Mouse (Mus musculus) cerebellum, adult 8-10 months (tissue): ENCODE measurements at regions not wholly inside any gene's neighbourhood (a gene's known extent, or its start where the extent isn't known, plus 50 kb on each side); places are given as distances from the start of the nearest gene placed in this dataset.
"Not testable (repeated sequence)": the region's sequence is repeated elsewhere in the genome, so short reads cannot be mapped to it uniquely, and the experiment has no call there.

Source experiments
- DNase-seq: peaks from one replicate; pipeline ENCODE4 v3.0.0; 2022

DNA sequence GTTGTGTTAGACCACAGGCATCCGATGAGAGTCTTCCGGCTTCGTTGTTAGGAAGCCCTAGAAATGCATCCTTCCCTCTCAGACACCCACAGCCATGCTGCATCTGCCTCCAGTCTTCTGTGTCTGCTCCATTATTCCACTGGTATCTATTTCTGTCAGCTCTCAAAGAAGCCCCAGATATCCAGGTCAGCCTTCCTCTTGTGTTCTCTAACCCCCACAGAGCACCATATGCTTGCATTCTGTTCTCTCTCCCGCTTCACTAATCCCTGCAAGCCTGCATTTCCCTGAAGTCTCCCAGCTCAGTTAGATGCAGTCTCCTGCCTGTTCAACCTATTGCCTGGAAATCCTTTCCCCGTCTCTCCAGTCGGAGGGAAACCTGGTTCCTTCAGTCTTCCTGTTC, 53.6 kb upstream of the Wdfy3 start:
- DNase-seq, result peak; percentile 94

DNA sequence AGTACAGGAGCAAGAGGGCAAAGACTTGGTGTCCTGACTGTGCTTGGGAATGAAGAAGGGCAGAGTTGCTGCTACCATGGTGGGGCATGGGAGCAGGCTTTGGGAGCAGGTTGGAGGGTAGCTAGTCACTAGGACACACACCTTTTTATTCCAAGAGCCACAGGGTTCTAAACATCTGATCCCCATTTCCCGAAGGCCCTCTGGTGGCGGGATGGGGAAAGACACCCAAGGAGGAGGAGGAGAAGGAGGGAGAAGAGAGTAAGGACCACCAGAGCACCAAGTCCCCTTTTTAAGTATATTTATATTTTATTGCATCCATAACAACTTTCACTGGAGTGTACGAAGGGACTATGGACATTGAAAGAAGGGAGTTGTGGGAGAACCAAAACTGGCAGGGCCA, 57.0 kb upstream of the Wdfy3 start:
- DNase-seq, result peak; percentile 79

DNA sequence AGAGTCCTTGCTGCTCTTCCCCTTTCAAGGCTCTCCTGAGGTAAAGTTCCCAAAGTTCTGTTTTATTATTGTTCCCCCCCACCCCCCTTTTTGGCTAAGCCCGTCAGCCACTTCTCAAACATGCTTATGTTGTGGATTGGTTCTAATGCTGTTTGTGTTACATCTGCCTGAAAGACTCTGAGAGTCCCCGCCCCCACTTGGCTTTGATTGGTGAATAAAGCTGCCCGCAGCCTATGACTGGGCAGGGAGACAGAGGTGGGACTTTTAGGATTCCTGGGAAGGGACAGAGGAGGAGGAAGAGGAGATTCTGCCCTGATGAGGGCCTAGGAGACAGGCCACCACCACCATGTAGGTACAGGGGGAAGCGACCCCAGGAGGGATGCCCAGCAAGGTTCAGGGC, 78.3 kb upstream of the Wdfy3 start:
- no peak for DNase-seq

DNA sequence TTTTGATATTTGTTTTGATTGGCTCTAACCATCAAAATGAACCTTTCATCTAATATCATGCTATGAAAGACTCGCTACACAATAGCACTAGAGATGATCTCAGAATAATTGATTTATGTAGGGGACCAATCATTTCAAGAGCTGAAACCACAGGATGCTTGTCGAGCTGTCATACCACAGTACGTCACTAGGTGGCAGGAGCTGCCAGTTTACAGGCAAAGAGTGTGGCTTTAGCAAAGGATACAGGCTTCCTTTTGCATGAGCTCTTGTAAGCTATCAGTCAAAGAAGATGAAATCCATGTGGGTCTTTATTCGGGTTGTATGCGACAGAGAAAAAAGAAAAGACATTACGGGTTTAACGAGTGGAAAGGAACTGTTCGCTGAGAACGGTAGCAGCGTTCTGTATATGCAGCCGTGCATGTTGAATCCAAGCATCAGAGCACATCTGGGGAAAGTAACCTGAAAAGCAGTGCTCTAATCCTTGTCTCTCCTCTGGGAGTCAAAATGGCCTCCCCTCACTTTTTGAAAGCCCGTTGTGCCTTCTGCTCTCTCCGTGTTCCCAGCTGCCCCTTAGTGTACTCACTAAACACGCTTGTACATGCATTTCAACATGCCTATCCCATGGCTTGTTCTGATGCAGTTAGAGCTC, 79.9 kb upstream of the Wdfy3 start:
- peak; percentile 83 for DNase-seq

DNA sequence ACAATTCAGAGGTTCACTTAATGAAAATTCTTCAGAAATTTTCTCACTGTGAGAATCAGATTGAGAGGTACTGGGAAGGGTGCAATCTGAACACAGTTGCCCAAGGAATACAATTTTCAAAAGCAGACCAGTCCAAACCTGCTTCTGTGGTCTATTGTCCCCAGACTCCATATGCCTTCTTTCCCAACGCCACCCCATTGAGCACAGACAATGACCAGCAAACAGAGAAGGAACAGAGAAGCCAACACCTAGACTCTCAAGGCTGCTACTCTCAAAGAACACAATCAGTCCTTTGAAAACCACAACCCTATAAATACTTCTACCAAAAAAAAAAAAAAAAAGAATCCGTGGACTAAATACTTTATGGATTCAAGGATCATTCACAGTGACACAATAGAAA, 89.9 kb upstream of the Wdfy3 start:
- no peak for DNase-seq

DNA sequence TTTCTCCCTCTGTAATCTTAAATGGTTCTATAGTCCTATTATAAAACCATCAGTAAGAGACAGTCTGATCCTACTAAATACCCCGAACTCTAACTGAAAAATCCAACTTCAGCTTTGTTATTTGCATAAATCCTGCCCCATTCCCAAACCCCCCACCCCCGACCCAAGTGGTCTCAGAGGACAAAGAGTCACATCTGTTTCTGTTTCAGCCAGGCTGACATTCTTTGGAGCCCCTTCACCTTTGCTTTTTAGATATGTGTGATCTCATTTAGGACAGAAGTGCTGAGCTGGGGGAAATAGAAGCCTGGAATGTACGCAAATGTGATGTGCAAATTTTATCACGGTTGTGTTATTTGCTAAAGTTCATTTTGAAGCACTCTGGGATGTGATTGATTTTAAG, 98.3 kb upstream of the Wdfy3 start:
- no peak for DNase-seq

DNA sequence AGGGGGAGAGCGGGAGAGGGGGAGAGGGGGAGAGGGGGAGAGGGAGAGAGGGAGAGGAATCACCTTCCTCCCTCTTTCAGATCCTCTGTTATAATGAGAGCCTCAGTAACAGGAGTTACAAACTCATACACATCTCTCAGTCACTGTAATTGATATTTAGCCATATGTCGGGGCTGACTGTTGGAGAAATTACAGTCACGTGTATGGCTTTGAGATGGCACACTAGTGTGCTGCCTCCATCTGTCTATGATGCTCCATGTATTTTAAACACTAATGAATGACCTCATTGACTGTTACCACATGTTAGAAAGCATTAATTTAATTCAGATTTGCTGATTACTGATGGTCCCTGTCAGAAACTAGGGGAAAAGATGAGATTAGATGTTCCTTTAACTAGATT, 102.1 kb upstream of the Wdfy3 start:
- no peak for DNase-seq

DNA sequence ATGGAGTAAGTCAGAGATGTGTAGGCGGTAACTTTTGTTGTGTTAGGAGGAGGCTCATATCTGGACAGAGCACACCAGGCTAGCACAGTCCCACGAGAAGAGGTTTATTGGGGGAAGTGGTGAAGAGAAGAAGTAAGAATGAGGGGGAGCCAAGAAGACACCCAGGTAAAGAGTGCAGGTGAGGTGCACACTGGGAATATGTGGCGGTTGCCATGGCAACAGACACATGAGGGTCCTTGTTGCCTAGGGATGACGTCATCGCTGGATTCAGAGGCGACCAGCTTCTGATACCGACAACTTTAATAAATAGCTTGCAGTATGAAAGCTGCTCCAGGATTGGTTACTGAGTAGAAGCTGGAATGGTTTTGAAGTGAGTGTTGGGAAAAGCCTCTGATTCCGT, 110.5 kb upstream of the Wdfy3 start:
- no peak for DNase-seq

DNA sequence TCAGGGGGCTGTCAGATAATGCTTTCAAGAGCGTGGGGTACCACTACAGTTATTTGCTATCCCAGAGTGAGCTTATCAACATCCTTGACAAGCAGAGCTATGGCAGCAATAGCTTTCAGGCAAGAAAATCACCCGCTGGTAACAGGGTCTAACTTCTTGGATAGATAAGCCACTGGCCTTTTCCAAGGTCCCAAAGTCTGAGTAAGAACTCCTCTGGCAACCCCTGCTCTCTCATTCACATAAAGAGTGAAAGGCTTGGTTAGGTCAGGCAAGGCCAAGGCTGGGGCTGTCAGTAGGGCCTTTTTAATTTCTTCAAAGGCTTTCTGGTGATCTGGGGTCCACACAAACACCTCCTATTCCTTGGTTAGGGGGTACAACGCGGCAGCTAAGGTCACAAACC, 119.2 kb upstream of the Wdfy3 start:
- not testable (repeated sequence) for DNase-seq

DNA sequence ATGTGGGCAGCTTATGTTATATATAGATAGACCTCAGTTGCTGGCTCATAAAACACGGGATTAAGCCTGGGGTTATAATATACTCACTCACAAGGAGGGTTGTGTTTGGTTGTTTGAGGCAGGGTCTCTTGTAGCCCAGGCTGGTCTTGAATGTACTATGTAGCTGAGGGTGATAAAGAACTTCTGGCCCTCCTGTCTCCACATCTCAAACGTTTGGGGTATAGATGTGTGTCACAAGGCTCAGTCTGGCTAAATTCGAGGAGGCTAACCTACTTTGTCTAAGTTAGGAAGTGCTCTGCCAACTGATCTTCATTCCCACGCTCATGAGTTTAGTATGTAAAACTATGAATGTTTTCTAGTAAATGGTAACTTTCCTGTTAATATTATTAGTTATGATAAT, 136.7 kb upstream of the Wdfy3 start:
- no peak for DNase-seq

DNA sequence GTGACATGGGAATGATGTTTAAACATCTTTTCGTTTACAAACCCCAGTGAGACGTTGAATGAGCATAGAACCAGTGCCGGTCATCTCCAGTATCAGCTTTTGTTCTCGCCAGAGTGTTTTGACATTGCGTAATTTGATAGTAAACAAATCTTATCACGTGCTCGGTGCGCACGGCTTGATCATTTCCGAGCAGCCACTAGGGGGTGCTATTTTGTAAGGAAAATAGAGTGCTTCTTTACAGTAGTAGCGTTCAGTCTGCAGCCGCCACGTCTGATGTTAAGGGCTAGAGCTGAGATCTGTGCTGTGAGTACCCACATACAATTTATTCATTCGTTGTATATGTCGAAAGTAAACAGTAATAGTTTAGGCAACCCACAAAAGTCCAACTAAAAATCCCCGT, 137.2 kb upstream of the Wdfy3 start:
- peak; percentile 61 for DNase-seq

DNA sequence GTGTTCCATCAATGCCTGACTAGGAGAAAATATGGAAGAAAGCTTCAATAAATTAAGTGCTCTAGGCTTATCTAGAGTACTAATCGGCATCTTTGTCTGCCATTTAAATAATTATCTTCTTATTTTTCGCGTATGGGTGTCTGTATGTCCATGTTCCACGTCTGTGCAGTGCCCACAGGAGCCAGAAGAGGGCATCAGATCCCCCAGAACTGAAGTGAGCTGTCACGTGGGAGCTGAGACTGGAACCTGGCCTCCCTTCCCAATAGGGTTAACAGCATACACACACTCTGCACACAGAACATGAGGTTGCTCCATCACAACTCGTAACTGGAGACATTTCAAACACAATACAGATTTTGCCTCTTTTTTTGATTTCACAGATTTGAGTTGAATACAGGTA, 143.4 kb upstream of the Wdfy3 start:
- peak; percentile 11 for DNase-seq

DNA sequence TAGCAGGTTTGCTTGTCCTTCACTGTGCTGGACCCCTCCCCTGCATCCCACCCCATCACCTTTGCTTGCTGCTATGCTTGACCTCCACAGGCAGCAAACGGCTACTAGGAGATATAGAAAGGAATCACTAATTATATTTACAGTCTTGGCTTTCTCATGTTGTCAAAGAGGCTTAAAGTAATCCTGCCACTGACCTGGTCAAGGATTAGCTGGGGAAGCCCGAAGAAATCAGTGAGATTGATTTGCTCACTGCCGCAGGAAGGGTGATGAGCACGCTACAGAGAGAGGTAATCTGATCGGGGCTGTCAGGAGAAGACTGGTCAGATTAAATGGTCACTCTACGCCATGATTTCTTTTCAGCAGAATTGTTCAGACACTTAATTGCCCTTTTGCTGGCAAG, 157.4 kb upstream of the Wdfy3 start:
- no peak for DNase-seq

DNA sequence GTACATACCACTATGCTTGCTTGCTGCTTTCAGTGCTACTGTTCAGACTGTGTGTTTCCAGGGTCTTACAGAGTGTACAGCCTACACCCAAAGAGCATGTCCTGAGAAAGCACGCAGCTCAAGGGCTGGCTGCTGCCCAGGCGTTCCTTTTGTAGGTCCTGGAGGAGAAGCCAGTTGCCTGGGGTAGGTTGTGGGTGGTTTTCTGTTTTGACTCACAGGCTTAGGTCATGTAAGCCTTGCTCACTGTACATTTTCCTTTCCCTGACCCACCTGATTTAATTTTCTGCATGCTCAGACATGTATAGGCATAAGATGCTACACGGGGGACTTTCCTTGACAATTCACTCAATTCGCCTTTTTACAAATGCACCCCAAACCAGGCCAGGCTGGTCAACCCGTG, 172.9 kb upstream of the Wdfy3 start:
- no peak for DNase-seq

DNA sequence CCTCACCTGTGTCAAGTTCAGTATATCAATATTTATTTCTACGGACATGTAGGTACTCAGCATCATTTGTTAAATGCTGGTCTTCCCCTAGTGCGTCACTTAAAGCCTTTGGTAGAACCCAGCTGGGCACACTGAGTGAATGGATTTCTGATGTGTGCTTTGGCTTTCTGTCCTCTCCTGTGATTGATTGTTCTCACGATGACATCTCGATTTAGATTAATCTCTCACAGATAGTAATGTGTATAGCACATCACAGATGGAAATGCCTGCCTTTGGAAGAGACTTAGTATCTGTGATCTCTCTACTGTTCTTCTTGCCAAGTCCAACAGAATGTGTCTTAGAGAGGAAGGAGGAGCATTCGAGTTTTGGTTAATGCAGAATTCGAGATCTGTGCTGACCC, 175.0 kb upstream of the Wdfy3 start:
- no peak for DNase-seq

DNA sequence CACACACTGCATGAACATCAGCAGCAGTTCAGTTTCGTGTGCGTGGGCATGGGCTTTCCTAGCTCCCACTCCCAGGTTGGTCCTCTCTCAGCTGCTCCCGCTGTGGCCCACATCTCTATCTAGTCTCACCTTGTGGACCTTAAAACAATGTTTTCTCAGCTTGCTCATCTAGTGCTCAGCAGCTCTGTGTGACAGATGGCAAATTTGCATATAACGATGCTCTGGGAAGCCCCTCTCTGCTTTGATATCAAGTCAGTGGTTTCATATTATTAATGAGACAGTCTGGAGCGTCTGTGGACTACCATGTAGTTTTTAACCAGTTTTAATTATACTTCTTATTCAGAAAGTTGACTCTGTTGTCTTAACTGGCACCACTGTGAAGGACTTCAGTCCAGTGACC, 179.0 kb upstream of the Wdfy3 start:
- DNase-seq, result no peak

DNA sequence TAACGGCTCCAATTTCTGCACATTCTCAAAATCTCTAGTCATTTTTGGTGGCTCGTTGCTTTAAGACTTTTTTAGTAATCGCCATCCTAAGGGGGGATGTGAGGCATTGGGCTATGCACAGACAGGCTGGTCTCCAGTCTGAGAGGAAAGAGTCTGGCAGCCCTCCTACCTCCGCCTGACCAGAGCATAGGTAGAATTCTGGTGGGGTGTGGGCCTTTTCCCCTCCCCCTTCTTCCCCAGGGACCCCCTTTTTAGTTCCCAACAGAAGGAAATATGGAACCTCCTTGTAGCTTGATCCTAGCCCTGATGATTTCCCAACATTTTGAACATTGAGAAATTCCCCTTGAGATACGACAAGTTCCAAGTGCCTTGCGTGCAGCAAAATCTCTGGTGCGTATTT, 181.4 kb upstream of the Wdfy3 start:
- no peak for DNase-seq

DNA sequence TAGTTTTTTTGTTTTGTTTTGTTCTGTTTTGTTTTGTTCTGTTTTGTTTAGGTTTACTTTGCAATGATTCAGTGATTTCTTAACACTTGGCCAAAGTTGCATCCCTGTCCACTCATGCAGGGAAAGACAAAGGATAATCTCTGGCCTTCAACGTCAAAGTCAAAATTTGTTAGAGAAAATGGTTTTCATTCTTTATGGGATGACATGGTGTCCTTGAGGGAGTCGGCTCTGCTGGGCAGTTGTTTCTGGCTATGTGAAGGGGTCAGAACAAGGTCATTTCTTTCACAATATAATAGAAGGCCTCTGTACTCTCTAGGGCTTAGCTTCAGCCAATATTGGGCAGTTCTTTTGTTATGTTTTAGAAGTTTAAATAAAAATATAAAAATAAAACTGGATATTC, 184.1 kb upstream of the Wdfy3 start:
- DNase-seq, result no peak

DNA sequence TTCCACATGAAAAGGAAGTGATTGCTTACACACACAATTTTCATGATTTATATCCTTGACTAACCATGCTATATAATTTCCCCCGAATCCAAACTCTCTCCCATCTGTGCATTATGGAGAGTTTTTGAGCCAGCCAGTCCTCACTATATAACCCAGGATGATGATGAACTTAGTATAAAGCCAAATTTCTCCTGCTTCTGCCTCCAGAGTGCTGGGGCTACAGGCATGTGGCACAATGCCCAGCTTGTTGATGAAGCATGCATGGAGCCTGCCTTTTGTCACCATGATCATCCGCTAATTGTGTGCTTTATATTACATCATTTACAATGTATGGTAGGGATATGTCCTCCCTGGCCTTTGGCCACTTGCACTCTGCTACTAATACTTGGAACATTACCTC, 187.4 kb upstream of the Wdfy3 start:
- DNase-seq, result no peak

DNA sequence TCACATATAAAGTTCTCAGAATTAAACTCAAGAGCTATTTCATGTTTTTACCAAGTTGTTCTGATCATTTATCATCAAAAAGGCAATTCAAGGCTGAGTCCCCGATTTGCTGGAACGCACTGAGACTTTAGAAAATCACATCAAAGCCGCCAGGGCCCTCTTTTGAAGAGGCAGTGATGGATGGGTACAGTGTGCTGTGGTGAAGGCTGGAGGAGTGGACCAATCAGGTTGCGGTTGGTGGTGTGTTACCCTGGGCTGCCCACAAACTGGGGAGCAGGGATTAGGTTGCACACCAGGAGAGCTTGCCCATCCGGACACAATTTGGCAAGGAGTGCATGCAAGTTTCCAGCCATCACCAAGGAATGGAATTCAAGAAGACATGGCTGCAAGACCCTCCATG, 191.9 kb upstream of the Wdfy3 start:
- no peak for DNase-seq

DNA sequence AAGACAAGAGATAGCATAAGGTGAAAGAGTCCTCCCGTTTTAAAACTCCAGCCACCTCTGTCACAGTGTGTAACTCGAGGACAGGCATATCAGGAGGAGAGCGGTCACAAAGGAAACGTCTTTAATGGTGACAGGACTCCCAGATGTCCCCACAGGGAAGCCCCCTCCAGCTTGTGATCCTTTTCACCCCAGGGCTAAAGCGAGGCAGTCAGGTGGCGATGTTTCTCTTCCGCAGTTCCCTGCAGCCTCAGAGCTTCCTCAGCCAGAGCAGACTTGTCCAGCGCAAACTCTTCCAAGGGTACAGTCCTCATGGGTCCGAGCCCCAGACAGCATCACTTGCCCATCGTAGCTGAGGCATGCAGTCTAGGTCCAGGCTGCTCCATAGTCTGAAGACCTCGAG, 196.7 kb upstream of the Wdfy3 start:
- no peak for DNase-seq

DNA sequence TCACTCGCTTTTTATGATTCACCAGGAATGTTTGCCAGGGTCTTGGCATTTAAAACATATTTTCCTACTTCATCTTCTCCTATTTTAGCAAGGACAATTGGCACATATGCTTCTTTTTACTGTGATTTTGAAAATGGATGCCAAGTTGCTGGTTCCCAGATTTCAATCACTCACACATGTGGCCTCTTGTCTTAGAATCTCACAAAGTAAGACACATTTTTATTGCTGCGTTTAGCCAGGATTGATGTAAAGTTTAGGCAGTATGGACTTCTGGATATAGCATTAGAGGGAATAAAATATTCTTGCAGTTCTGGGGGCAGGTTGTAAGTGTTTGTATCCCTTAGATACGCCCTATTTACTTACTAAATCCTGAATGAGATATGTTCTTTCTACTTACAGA, 197.4 kb upstream of the Wdfy3 start:
- no peak for DNase-seq

DNA sequence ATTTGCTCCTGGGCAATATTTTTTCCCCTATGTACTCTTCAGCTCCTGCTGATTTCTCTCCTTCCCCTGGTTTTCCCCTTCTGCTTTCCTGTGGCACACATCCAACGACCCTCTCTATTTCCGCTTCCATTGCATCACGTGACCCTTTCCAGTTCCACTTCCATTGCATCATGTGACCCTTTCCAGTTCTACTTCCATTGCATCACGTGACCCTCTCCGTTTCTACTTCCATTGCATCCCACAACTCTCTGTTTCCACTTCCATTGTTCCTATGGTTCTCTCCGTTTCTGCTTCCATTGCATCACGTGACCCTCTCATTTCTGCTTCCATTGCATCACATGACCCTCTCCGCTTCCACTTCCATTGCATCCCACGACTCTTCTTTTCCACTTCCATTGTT, 199.5 kb upstream of the Wdfy3 start:
- no peak for DNase-seq

DNA sequence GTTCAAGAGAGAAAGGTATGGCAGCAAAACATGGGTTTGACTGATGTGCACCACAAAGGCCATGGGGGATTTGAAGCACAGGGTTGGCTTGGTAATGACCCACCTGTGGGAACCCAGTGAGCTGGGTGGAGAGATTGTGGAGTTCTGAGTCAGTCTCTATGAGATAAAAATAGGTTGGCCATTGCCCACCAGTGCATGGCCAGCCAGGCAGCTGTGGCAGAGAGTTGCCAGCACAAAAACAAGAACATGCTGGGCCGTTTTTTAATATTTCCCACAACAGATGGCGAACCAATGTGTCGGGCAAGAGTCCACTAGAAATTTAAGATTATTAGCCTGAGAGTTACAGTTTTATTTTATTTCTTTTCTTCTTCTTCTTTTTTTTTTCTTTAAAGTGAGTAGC, 205.6 kb upstream of the Arhgap24 start:
- DNase-seq, result no peak

DNA sequence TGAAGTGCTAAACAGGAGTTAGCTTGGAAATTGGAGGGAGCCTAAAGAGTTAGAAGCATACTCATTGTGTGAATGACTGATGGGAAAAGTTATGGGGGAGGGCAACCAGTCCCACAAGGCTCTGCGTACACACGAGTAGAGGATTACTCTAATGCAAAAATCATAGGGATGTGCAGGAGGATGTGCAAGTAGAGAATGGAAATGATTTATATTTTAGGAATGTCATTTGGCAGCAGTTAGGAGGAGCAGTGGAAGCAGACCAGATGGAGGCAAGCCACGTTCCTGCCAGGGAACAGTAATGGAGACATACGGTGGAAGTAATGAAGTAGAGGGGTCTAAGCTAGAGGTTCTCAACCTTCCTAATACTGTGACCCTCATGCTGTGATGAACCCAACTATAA, 194.1 kb upstream of the Arhgap24 start:
- DNase-seq, result no peak

DNA sequence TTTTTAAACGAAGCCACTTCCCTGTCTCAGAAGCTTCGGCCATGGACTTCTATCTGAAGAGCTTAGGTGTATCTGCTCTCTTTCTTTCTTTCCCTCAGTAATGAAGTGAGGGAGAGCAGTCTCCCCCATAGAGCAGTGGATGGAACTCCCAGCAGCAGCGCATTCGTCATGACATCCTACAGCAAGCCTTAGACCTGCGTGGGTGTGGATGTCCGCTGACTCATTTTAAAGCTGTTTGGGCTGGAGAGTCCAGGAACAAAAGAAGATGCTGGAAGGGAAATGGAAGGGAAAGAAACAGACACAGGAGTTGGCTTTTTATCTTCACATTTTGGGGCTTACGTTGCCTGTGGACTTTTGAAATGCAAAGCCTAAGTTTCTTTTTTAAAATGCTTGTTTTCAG, 190.3 kb upstream of the Arhgap24 start:
- DNase-seq, result no peak
